Mouse (Mus musculus) heart, embryonic 10.5 days (tissue): ENCODE results near the gene Ggcx. TPM values are rescaled to one million over a fixed set of nuclear protein-coding genes. Genes with fewer than 3 reads are reported as not detected.

Experiments
- DNase-seq: peaks from one replicate; pipeline ENCODE4 v3.0.0-alpha.2; 2017; ENCODE audit warnings: low spot score
- H3K27ac ChIP-seq: fragments of 300-500 bp; sonication (generic); 2 replicates; pipeline ENCODE4 v1.5.1; 2016; ENCODE audit warnings: mild to moderate bottlenecking
- H3K27me3 ChIP-seq: fragments of 300-500 bp; sonication (generic); 2 replicates; pipeline ENCODE4 v1.6.1; 2016; ENCODE audit warnings: mild to moderate bottlenecking; ENCODE audit not compliant: poor library complexity, insufficient read depth, severe bottlenecking
- H3K36me3 ChIP-seq: fragments of 300-500 bp; sonication (generic); 2 replicates; pipeline ENCODE4 v1.6.1; 2016; ENCODE audit warnings: mild to moderate bottlenecking, moderate library complexity
- H3K4me1 ChIP-seq: fragments of 300-500 bp; sonication (generic); 2 replicates; pipeline ENCODE4 v1.6.1; 2016; ENCODE audit warnings: mild to moderate bottlenecking
- H3K4me3 ChIP-seq: fragments of 300-500 bp; sonication (generic); 2 replicates; pipeline ENCODE4 v1.5.1; 2016; ENCODE audit warnings: mild to moderate bottlenecking, moderate library complexity
- H3K9me3 ChIP-seq: fragments of 300-500 bp; sonication (generic); 2 replicates; pipeline ENCODE4 v1.6.1; 2016; ENCODE audit warnings: mild to moderate bottlenecking, moderate library complexity
- WGBS: fragments of 180-500 bp; shearing (Covaris S2); methylation state at CpG from one replicate; pipeline ENCODE4 v1.1.7; 2016; 5-methylcytosine and 5-hydroxymethylcytosine counted together
- polyA plus RNA-seq: library from polyadenylated mRNA; unstranded; fragments of >200 nt; fragmentation: Nextera tagmentation; extraction: Ambion mirVana; gene quantifications from 2 replicates; pipeline ENCODE4 v1.2.1, GENCODE M21; 2016

Gene Ggcx
- polyA plus RNA-seq, 1 experiment from 2014 or later: 28.6 TPM

GRCm38 (mm10) chr6:72415964-72416772 is 2.1 kb downstream of the Ggcx start:
- H3K4me3 ChIP-seq: no peak overlapping the region
- H3K27me3 ChIP-seq: no peaks in the 10 kb centered on the region
- peaks cover 41% of the 10 kb centered on the region for H3K36me3 ChIP-seq
- no peak overlapping the region for H3K27ac ChIP-seq
- peaks cover 14% of the 10 kb centered on the region for H3K4me1 ChIP-seq
- no peaks in the 10 kb centered on the region for H3K9me3 ChIP-seq
- DNase-seq: no peak
- 67% methylated on average over 7 of the region's 7 CpGs for WGBS

GRCm38 (mm10) chr6:72418279-72418678 is 4.2 kb downstream of the Ggcx start:
- no peaks in the 10 kb centered on the region for H3K9me3 ChIP-seq

GRCm38 (mm10) chr6:72419806-72420205 is 5.7 kb downstream of the Ggcx start:
- H3K27me3 ChIP-seq: no peaks in the 10 kb centered on the region
- peaks cover 75% of the 10 kb centered on the region for H3K36me3 ChIP-seq
- no peak overlapping the region for H3K4me3 ChIP-seq
- peaks cover 14% of the 10 kb centered on the region for H3K4me1 ChIP-seq
- no peak overlapping the region for H3K27ac ChIP-seq
- H3K9me3 ChIP-seq: no peaks in the 10 kb centered on the region
- DNase-seq: no peak
- 54% methylated on average over 1 of the region's 1 CpGs for WGBS

More at GRCm38 (mm10) chr6:72418279-72418678, 4.2 kb downstream of the Ggcx start:
- Histone ChIP-seq H3K4me1 (peaks cover 14% of the 10 kb centered on the region), H3K27ac (no peak overlapping the region), H3K27me3 (no peaks in the 10 kb centered on the region), H3K36me3 (peaks cover 60% of the 10 kb centered on the region), H3K4me3 (no peak overlapping the region)
- 76% methylated on average over 4 of the region's 4 CpGs for WGBS
- DNase-seq: no peak

GRCm38 (mm10) chr6:72420901-72421300 is 6.8 kb downstream of the Ggcx start:
- Histone ChIP-seq H3K36me3 (peaks cover 86% of the 10 kb centered on the region), H3K27me3 (no peaks in the 10 kb centered on the region), H3K4me1 (peaks cover 5% of the 10 kb centered on the region; the same call in 1 of the 2 replicates), H3K27ac (no peak overlapping the region), H3K4me3 (no peak overlapping the region), H3K9me3 (no peaks in the 10 kb centered on the region)
- no peak for DNase-seq
- WGBS: 92% methylated on average over 10 of the region's 10 CpGs

GRCm38 (mm10) chr6:72425646-72426045 is 11.5 kb downstream of the Ggcx start:
- peaks cover 91% of the 10 kb centered on the region for H3K36me3 ChIP-seq
- H3K27me3 ChIP-seq: no peaks in the 10 kb centered on the region
- H3K4me3 ChIP-seq: no peak overlapping the region
- H3K4me1 ChIP-seq: no peaks in the 10 kb centered on the region
- no peaks in the 10 kb centered on the region for H3K9me3 ChIP-seq
- no peak for DNase-seq
- WGBS: 90% methylated on average over 11 of the region's 11 CpGs
- H3K27ac ChIP-seq: no peak overlapping the region

GRCm38 (mm10) chr6:72428036-72428435 is 13.9 kb downstream of the Ggcx start:
- no peak overlapping the region for H3K27ac ChIP-seq
- H3K4me1 ChIP-seq: no peaks in the 10 kb centered on the region
- no peak overlapping the region for H3K4me3 ChIP-seq
- H3K36me3 ChIP-seq: peaks cover 91% of the 10 kb centered on the region
- H3K9me3 ChIP-seq: no peaks in the 10 kb centered on the region
- H3K27me3 ChIP-seq: no peaks in the 10 kb centered on the region
- 42% methylated on average over 8 of the region's 8 CpGs for WGBS
- DNase-seq: peak; percentile 89

GRCm38 (mm10) chr6:72429061-72429842 is 15.1 kb downstream of the Ggcx start:
- peaks cover 90% of the 10 kb centered on the region for H3K36me3 ChIP-seq

GRCm38 (mm10) chr6:72430989-72431921 is 17.1 kb downstream of the Ggcx start:
- Histone ChIP-seq H3K27me3 (no peaks in the 10 kb centered on the region), H3K4me1 (no peaks in the 10 kb centered on the region), H3K27ac (no peak overlapping the region), H3K9me3 (no peaks in the 10 kb centered on the region), H3K4me3 (no peak overlapping the region), H3K36me3 (peaks cover 90% of the 10 kb centered on the region)
- WGBS: 38% methylated on average over 5 of the region's 5 CpGs
- no peak for DNase-seq

More at GRCm38 (mm10) chr6:72429061-72429842, 15.1 kb downstream of the Ggcx start:
- DNase-seq: no peak
- no peaks in the 10 kb centered on the region for H3K27me3 ChIP-seq
- no peaks in the 10 kb centered on the region for H3K4me1 ChIP-seq
- 80% methylated on average over 21 of the region's 21 CpGs for WGBS
- no peak overlapping the region for H3K4me3 ChIP-seq
- H3K27ac ChIP-seq: no peak overlapping the region
- no peaks in the 10 kb centered on the region for H3K9me3 ChIP-seq

- Histone ChIP-seq H3K9me3 (no peaks in the 10 kb centered on the region), H3K4me1 (peaks cover 3% of the 10 kb centered on the region; the same call in 1 of the 2 replicates), H3K27ac (no peak overlapping the region), H3K27me3 (no peaks in the 10 kb centered on the region), H3K36me3 (peaks cover 91% of the 10 kb centered on the region), H3K4me3 (no peak overlapping the region)
- DNase-seq: no peak
- WGBS: 83% methylated on average over 2 of the region's 2 CpGs
Measured at GRCm38 (mm10) chr6:72432153-72432552, 18.0 kb downstream of the Ggcx start.

- H3K4me1 ChIP-seq: peaks cover 21% of the 10 kb centered on the region
- peak overlapping the region; percentile 91 for H3K4me3 ChIP-seq
- 3% methylated on average over 5 of the region's 5 CpGs for WGBS
- H3K27ac ChIP-seq: peak overlapping the region; percentile 100
- DNase-seq: no peak
- no peaks in the 10 kb centered on the region for H3K27me3 ChIP-seq
- H3K9me3 ChIP-seq: no peaks in the 10 kb centered on the region
- peaks cover 43% of the 10 kb centered on the region for H3K36me3 ChIP-seq
Measured at GRCm38 (mm10) chr6:72438226-72438625, 24.1 kb downstream of the Ggcx start.

- 1% methylated on average over 52 of the region's 57 CpGs for WGBS
- no peaks in the 10 kb centered on the region for H3K9me3 ChIP-seq
- DNase-seq: peak; percentile 92
- H3K36me3 ChIP-seq: peaks cover 36% of the 10 kb centered on the region
- peak overlapping the region; percentile 91 for H3K4me3 ChIP-seq
- H3K4me1 ChIP-seq: peaks cover 21% of the 10 kb centered on the region
- H3K27me3 ChIP-seq: no peaks in the 10 kb centered on the region
- H3K27ac ChIP-seq: peak overlapping the region; percentile 100
Measured at GRCm38 (mm10) chr6:72438862-72439354, 24.8 kb downstream of the Ggcx start.
